In genomic region chr9:99701187-99701586, GRCm38 (mm10) we compare ENCODE assay signal across 18 mouse cellular contexts. TPM values are rescaled to one million over a fixed set of nuclear protein-coding genes. Genes with fewer than 3 reads are reported as not detected.
"Had no signal": no experiment of that assay in that cellular context is flagged by ENCODE, and none has a peak within 500 bp of the region (broad histone marks: within the 10 kb centered on the region; RNA-seq: fewer than 3 reads in every experiment).

No protein-coding gene starts in this region.

- ATAC-seq: liver, postnatal 0 days had no signal

- DNase-seq: kidney, postnatal 14 days; liver, embryonic 13.5 days; liver, postnatal 0 days; midbrain, embryonic 14.5 days; right cerebral cortex, postnatal 14 days; thymus, postnatal 14 days had no signal

- H3K4me3 ChIP-seq: kidney, embryonic 15.5 days; left cerebral cortex, adult 2 months; limb, embryonic 10.5 days; liver, embryonic 13.5 days; lung, embryonic 15.5 days; midbrain, embryonic 10.5 days; neural tube, embryonic 13.5 days had no signal

- H3K27me3 ChIP-seq: kidney, embryonic 15.5 days; liver, embryonic 13.5 days; lung, embryonic 15.5 days; neural tube, embryonic 13.5 days had no signal

- H3K9ac ChIP-seq: kidney, embryonic 15.5 days; liver, embryonic 13.5 days; liver, postnatal 0 days; lung, embryonic 15.5 days; neural tube, embryonic 13.5 days had no signal

- H3K9me3 ChIP-seq: kidney, embryonic 15.5 days; limb, embryonic 10.5 days; liver, embryonic 13.5 days; lung, embryonic 15.5 days; midbrain, embryonic 10.5 days; neural tube, embryonic 13.5 days had no signal

- H3K4me2 ChIP-seq: kidney, embryonic 15.5 days; liver, embryonic 13.5 days; lung, embryonic 15.5 days; neural tube, embryonic 13.5 days had no signal

- H3K27ac ChIP-seq: kidney, embryonic 15.5 days; left cerebral cortex, adult 2 months; limb, embryonic 10.5 days; liver, embryonic 13.5 days; lung, embryonic 15.5 days; midbrain, embryonic 10.5 days; neural tube, embryonic 13.5 days had no signal

- H3K4me1 ChIP-seq: kidney, embryonic 15.5 days; limb, embryonic 10.5 days; liver, embryonic 13.5 days; midbrain, embryonic 10.5 days; neural tube, embryonic 13.5 days had no signal

- H3K36me3 ChIP-seq: kidney, embryonic 15.5 days; limb, embryonic 10.5 days; liver, embryonic 13.5 days; midbrain, embryonic 10.5 days; neural tube, embryonic 13.5 days had no signal

RNA-seq across cellular contexts. Expression of gene Cldn18, which starts 15.9 kb away (rescaled TPM):
- total RNA-seq: layer of hippocampus, adult 8-10 months; layer of hippocampus, postnatal 25 days; left cerebral cortex, adult 2 months; left cerebral cortex, postnatal 14 days; megakaryocyte, adult 5-6 weeks; monocyte, adult 5-6 weeks had no signal
- polyA plus RNA-seq: kidney, embryonic 15.5 days; limb, embryonic 10.5 days; limb, embryonic 14.5 days; liver, embryonic 13.5 days; liver, postnatal 0 days; midbrain, embryonic 10.5 days; midbrain, embryonic 14.5 days had no signal
